Mouse (Mus musculus): ENCODE results near the gene Hivep3. TPM values are rescaled to one million over a fixed set of nuclear protein-coding genes. Genes with fewer than 3 reads are reported as not detected.

The Hivep3 gene
- polyA plus RNA-seq, 1 experiment from 2014 or later: 0.84 TPM

DNA sequence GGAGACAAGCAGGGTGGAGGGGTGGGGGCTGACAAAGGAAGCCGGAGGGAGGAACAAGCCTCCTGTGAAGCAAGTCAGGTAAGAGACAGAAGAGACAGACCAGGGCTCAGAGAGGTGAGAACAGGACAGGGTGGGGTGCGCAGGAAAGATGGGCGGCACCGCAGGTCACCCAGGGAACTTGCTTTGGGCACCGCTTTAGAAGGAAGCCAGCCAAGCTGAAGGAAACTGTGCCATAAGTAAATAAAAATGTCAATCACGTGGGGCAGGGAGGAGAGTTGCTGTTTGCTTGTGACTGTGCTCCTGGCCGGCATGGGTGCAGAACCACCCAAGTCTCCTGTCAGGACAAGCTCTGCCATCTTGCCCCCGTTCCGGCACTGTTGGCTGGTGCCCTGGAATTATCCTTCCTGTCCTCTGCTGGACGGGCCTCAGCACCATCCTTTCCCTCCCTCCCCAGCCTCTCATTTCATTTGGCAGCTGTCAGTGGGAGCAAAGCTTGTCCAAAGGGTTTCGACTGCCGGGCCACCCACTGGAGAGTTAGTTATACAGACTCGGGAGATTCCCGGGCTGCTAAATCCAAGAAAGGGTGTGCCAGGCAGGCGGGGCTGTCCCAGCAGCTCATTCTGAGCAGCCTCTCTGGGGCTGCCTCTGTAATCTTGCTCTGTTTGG, 338.4 kb downstream of the Hivep3 start:
- 60% methylated on average over 15 of the region's 15 CpGs for WGBS
- Histone ChIP-seq H3K27me3 (peaks cover 2% of the 10 kb centered on the region; the same call in 1 of the 2 replicates), H3K4me1 (replicated peaks) (peaks cover 7% of the 10 kb centered on the region), H3K4me2 (no peak overlapping the region), H3K27ac (no peak overlapping the region), H3K9me3 (no peaks in the 10 kb centered on the region), H3K4me3 (replicated peaks) (no peak overlapping the region), H3K36me3 (no peaks in the 10 kb centered on the region), H3K9ac (replicated peaks) (no peak overlapping the region)
- no peak for ATAC-seq (ENCODE audit: insufficient number of reproducible peaks, insufficient read depth, low FRiP score, low TSS enrichment, low read depth)

DNA sequence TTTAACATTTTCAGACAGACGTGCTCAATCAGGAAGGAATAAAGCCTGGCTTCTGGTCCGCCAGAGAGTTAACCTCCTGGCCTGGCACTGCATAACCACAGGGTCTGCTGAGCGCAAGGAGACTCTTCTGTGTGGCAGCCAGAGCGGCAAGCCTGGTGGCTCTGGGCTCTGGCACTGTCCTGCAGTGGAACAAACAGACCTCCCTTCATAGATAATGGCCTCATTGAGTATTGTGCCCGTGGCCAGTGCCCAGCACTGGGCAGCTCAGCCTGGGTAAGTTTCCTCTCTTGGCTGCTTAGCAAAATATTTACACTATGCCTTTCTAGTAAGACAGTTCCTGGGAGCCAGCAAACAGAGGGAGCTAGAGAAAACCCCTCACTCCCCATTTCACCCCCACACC, 340.5 kb downstream of the Hivep3 start:
- 56% methylated on average over 5 of the region's 5 CpGs for WGBS
- Histone ChIP-seq H3K4me2 (no peak overlapping the region), H3K27me3 (peaks cover 2% of the 10 kb centered on the region; the same call in 1 of the 2 replicates), H3K9me3 (no peaks in the 10 kb centered on the region), H3K27ac (no peak overlapping the region), H3K36me3 (no peaks in the 10 kb centered on the region), H3K4me3 (replicated peaks) (no peak overlapping the region), H3K9ac (replicated peaks) (no peak overlapping the region), H3K4me1 (replicated peaks) (peaks cover 7% of the 10 kb centered on the region)
- ATAC-seq (ENCODE audit: insufficient number of reproducible peaks, insufficient read depth, low FRiP score, low TSS enrichment, low read depth): no peak

DNA sequence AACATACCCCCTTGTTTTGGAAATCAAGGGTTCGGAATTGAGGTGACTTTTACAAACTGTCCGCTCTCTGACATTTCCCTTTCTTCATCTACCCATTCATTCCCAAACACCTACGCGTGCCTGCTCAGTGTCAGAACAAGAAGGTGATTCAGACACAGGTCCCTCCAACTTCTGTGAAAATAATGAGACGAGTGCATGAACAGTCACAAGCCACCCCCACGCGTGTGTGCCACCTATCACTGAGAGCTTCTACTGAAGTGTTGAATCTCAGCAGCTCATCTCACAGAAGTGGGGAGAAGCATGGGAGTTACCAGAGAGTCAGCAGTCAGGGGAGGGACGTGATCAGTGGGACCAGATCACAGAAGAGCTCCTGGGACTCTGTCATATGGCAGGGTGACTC, 343.7 kb downstream of the Hivep3 start:
- H3K9ac ChIP-seq (replicated peaks): no peak overlapping the region
- H3K4me1 ChIP-seq (replicated peaks): peaks cover 7% of the 10 kb centered on the region
- H3K27ac ChIP-seq: no peak overlapping the region
- no peaks in the 10 kb centered on the region for H3K9me3 ChIP-seq
- H3K36me3 ChIP-seq: no peaks in the 10 kb centered on the region
- H3K4me2 ChIP-seq: no peak overlapping the region
- no peak overlapping the region for H3K4me3 ChIP-seq (replicated peaks)
- 83% methylated on average over 8 of the region's 8 CpGs for WGBS
- H3K27me3 ChIP-seq: no peaks in the 10 kb centered on the region; the same call in 1 of the 2 replicates
- no peak for ATAC-seq (ENCODE audit: insufficient number of reproducible peaks, insufficient read depth, low FRiP score, low TSS enrichment, low read depth)

DNA sequence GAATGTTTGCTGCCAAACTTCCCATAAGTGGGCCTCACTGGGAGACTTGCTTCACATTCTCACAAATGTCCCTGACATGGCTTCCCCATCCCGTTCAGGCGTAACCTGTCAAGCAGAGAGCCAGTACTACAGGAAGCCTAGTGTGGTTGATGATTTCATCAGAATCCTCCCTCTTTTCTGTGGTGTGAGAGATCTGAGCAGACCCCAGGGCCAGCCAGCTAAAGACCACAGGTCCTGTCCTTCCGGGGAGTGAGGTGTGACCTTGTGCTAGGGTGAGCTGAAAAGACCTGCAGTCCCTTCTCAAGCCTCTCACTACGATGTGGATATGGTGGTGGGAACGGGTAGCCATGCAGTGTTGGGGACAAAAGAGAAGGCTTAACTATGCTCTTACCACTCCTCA, 348.9 kb downstream of the Hivep3 start:
- no peaks in the 10 kb centered on the region for H3K9me3 ChIP-seq
- no peak for ATAC-seq (ENCODE audit: insufficient number of reproducible peaks, insufficient read depth, low FRiP score, low TSS enrichment, low read depth)
- no peak overlapping the region for H3K27ac ChIP-seq
- H3K9ac ChIP-seq (replicated peaks): no peak overlapping the region
- 78% methylated on average over 5 of the region's 5 CpGs for WGBS
- H3K27me3 ChIP-seq: no peaks in the 10 kb centered on the region
- H3K36me3 ChIP-seq: no peaks in the 10 kb centered on the region
- no peak overlapping the region for H3K4me2 ChIP-seq
- no peaks in the 10 kb centered on the region for H3K4me1 ChIP-seq (replicated peaks)
- no peak overlapping the region for H3K4me3 ChIP-seq (replicated peaks)

DNA sequence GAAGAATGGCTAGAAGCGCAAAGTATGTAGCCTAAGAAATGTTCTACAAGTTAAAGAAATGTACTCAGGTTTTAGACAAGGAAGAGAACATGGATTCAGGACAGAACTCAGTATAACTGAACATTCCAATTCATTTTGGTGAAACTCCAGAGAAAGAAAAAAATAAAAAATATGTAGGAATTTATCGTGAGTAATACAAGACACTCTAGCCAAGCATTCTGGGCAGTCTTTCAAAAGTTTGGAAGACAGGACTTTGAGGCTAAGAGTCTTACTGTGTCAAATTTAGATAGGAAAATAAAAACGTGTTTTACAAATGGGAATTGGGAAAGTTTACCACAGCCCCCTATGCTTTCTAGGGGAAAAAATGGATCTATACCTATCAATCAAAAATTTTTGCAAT, 350.1 kb downstream of the Hivep3 start:
- H3K4me2 ChIP-seq: no peak overlapping the region
- H3K9me3 ChIP-seq: no peaks in the 10 kb centered on the region
- no peaks in the 10 kb centered on the region for H3K4me1 ChIP-seq (replicated peaks)
- WGBS: 80% methylated on average over 3 of the region's 3 CpGs
- no peak overlapping the region for H3K4me3 ChIP-seq (replicated peaks)
- no peak overlapping the region for H3K9ac ChIP-seq (replicated peaks)
- no peaks in the 10 kb centered on the region for H3K36me3 ChIP-seq
- no peak for ATAC-seq (ENCODE audit: insufficient number of reproducible peaks, insufficient read depth, low FRiP score, low TSS enrichment, low read depth)
- no peak overlapping the region for H3K27ac ChIP-seq
- no peaks in the 10 kb centered on the region for H3K27me3 ChIP-seq

DNA sequence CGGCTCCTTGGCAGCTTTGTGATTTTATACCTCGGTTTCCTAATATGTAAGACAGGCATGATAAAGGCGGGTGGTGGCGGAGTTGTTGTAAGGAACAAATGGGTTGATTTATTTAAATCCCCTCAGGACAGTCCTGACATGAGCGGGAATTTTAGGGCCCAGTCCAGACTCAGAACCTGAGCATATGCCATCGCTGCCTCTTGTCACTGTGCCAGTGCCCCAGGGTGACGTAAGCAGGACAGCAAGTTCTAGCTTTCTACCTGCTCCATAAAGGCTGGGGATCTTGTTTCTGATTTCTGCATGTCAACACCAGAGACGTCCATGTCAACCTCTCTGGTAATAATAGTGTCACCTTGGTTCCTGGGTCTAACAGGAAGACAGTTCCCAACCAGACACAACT, 356.0 kb downstream of the Hivep3 start:
- H3K27ac ChIP-seq: no peak overlapping the region
- H3K9me3 ChIP-seq: no peaks in the 10 kb centered on the region
- no peak overlapping the region for H3K4me2 ChIP-seq
- no peaks in the 10 kb centered on the region for H3K36me3 ChIP-seq
- H3K4me1 ChIP-seq (replicated peaks): no peaks in the 10 kb centered on the region
- no peaks in the 10 kb centered on the region for H3K27me3 ChIP-seq
- WGBS: 82% methylated on average over 8 of the region's 8 CpGs
- H3K4me3 ChIP-seq (replicated peaks): no peak overlapping the region
- ATAC-seq (ENCODE audit: insufficient number of reproducible peaks, insufficient read depth, low FRiP score, low TSS enrichment, low read depth): no peak
- H3K9ac ChIP-seq (replicated peaks): no peak overlapping the region

DNA sequence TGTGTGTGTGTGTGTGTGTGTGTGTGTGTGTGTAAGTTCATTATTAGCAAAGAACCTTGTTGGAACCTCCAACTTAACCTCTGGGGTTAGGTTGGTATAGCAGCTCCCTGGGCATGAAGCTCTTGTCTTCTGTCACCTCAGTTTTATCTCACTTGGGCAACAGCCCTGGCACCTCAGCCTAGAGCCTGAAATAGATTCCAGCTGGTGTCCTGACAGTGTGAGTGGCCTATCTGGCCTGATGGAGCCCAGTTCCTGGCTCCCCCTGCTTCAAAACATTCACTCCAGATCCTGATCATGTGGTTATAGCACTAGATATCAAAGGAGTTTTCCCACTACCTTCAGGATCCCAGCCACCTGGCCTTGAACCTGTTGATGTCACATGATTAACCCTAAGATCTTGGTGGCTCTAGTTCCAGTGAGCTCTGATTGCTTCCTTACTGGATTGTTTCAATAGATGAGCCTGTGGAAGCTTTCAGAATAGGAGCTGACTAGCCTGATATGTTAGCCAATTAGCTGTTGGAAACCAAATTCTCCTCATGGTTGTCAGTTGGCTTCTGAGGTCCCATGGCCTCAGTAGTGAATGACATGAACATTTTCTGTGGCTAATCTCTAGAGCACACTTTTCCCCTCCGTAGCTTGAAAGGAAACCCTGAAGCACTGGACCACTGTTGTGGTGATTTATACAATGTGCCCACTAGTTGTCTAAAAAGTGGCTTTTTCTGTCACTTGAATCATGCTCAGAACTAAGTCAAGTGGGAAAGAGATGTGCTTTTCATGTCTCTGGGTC, 358.6 kb downstream of the Hivep3 start:
- ATAC-seq (ENCODE audit: insufficient number of reproducible peaks, insufficient read depth, low FRiP score, low TSS enrichment, low read depth): no peak
- no peaks in the 10 kb centered on the region for H3K36me3 ChIP-seq
- no peak overlapping the region for H3K27ac ChIP-seq
- H3K4me1 ChIP-seq (replicated peaks): no peaks in the 10 kb centered on the region
- no peak overlapping the region for H3K4me2 ChIP-seq
- H3K4me3 ChIP-seq (replicated peaks): no peak overlapping the region
- no peak overlapping the region for H3K9ac ChIP-seq (replicated peaks)
- no peaks in the 10 kb centered on the region for H3K27me3 ChIP-seq
- no peaks in the 10 kb centered on the region for H3K9me3 ChIP-seq
- 83% methylated on average over 1 of the region's 1 CpGs for WGBS

DNA sequence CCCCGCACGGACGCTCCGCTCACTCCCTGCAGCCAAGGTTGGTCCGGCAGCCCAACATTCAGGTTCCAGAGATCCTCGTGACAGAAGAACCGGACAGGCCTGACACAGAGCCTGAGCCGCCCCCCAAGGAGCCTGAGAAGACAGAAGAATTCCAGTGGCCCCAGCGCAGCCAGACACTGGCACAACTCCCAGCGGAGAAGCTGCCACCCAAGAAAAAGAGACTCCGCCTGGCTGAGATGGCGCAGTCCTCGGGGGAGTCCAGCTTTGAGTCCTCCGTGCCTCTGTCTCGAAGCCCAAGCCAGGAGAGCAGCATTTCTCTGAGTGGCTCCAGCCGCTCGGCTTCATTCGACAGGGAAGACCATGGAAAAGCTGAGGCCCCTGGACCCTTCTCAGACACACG, 363.4 kb downstream of the Hivep3 start:
- WGBS: 86% methylated on average over 19 of the region's 19 CpGs
- no peak for ATAC-seq (ENCODE audit: insufficient number of reproducible peaks, insufficient read depth, low FRiP score, low TSS enrichment, low read depth)
- H3K36me3 ChIP-seq: no peaks in the 10 kb centered on the region

DNA sequence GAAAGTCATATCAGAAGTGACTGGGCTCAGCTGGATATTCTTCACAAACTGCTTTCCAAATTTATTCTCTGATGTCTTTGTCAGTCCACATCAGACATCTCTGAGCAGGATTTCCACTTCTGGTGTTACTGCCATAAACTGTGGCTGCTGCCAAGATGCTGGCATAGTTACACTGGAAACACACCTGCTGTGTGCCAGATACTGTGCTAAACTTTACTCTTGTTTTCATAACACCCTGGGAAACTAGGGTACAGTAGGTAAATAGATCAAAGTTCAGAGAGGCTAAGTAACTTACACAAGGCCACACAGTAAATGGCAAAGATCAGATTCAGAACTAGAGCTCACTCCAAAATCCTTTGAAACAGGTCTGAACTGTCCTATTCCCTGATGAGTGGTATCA, 367.6 kb downstream of the Hivep3 start:
- peaks cover 13% of the 10 kb centered on the region for H3K9me3 ChIP-seq
- H3K36me3 ChIP-seq: no peaks in the 10 kb centered on the region
- H3K27me3 ChIP-seq: no peaks in the 10 kb centered on the region
- H3K27ac ChIP-seq: no peak overlapping the region
- no peak overlapping the region for H3K4me2 ChIP-seq
- H3K4me1 ChIP-seq (replicated peaks): no peaks in the 10 kb centered on the region
- ATAC-seq (ENCODE audit: insufficient number of reproducible peaks, insufficient read depth, low FRiP score, low TSS enrichment, low read depth): no peak
- H3K4me3 ChIP-seq (replicated peaks): no peak overlapping the region
- H3K9ac ChIP-seq (replicated peaks): no peak overlapping the region

More for the DNA sequence above, 363.4 kb downstream of the Hivep3 start:
- Histone ChIP-seq H3K4me1 (replicated peaks) (no peaks in the 10 kb centered on the region), H3K9ac (replicated peaks) (no peak overlapping the region), H3K9me3 (peaks cover 13% of the 10 kb centered on the region), H3K4me3 (replicated peaks) (no peak overlapping the region), H3K27ac (no peak overlapping the region), H3K27me3 (no peaks in the 10 kb centered on the region), H3K4me2 (no peak overlapping the region)

DNA sequence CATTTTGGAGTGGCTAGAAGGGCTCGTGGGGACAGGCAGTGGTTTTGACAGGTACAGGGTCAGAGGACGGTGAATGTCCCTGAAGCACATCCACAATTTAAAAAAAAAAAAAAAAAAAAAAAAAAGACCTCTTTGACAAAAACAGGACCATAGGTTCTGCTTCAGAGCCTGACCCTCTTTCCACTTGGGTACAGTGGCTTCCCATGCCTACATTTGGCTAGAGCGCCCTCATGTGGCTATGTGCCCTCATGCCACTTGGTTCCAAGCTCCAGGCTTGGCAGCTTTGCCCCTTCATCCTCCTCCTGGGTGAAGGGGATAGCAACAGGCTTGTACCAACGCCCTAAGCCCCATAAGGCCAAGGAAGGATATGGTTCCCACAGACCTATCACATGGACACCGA, 371.0 kb downstream of the Hivep3 start:
- no peak overlapping the region for H3K9ac ChIP-seq (replicated peaks)

DNA sequence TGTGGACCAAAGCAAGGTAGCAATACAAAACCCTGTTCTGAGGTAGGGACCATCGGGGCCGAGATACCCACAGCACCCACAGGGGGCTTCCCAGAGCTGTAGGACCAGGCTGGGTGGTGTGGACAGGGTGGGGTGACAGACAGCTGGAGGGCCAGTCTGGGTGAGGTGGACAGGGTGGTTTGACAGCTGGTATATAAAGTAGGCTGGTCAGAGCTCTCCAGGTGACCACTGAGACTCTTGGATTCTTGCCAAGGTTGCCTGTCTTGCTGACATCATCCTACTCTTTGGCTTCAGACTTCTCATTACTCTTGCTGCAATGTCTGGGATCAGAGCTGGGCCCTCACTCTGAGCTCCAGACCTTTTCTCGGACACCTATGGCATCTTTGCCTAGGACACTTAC, 372.8 kb downstream of the Hivep3 start:
- Histone ChIP-seq H3K4me1 (replicated peaks) (no peaks in the 10 kb centered on the region), H3K4me2 (no peak overlapping the region), H3K27ac (no peak overlapping the region), H3K27me3 (no peaks in the 10 kb centered on the region), H3K9ac (replicated peaks) (no peak overlapping the region), H3K4me3 (replicated peaks) (no peak overlapping the region), H3K9me3 (no peaks in the 10 kb centered on the region), H3K36me3 (no peaks in the 10 kb centered on the region)
- 93% methylated on average over 3 of the region's 3 CpGs for WGBS
- ATAC-seq (ENCODE audit: insufficient number of reproducible peaks, insufficient read depth, low FRiP score, low TSS enrichment, low read depth): no peak

More for the DNA sequence above, 371.0 kb downstream of the Hivep3 start:
- no peak overlapping the region for H3K4me3 ChIP-seq (replicated peaks)
- 51% methylated on average over 5 of the region's 5 CpGs for WGBS
- H3K4me2 ChIP-seq: no peak overlapping the region
- H3K36me3 ChIP-seq: no peaks in the 10 kb centered on the region
- H3K9me3 ChIP-seq: 0 out of 2 replicates have a peak, but pooled peaks cover 3% of the 10 kb centered on the region
- no peaks in the 10 kb centered on the region for H3K4me1 ChIP-seq (replicated peaks)
- H3K27me3 ChIP-seq: no peaks in the 10 kb centered on the region
- H3K27ac ChIP-seq: no peak overlapping the region
- ATAC-seq (ENCODE audit: insufficient number of reproducible peaks, insufficient read depth, low FRiP score, low TSS enrichment, low read depth): no peak

All from limb, embryonic 12.5 days (tissue).